Mouse (Mus musculus): ENCODE data around the gene Ormdl3. TPM values are rescaled to one million over a fixed set of nuclear protein-coding genes. Genes with fewer than 3 reads are reported as not detected.

Ormdl3 gene
- polyA plus RNA-seq (2017; shearing (Covaris generic)): 44.0 TPM

GRCm38 (mm10) chr11:98586892-98587563 lies at the start of gene Ormdl3:
Ormdl3 (minus strand) TSS chr11:98587368.

DNA sequence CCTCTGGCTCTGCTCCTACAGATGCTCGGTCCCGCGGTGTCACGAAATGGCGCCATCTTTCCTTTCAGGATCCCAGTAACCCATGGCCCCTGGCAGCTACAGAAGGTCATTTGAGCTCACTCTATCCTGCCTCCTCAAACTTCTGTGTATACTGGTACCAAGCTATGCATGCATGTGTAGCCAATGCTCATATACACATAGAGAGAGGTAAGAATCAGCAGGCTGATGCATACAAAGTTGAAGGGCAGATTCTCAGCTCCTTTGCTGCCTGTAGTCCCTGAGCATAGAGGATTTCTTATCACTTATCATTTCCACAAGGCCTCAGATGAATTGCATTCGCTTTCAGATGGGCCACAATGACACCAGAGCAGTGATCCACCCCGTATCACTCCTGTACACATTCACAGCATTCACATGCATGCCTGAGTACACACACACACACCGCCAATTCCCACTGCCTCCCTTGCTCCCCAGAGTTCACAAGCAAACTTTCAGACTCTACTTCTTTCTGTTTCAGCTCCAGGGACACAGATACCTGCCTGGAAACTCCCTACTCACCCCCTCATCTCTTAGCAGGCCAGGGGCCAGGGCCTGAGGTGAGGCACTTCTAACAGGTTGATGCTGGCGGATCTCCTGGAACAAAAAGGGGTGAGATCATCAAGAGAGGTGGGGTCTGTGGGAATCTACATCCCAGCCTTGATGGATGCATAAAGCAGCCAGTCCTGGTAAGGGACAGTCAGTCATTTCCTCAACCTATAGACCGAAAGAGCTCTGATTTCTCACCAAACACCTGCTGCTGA lies 38.6 kb upstream of the Ormdl3 start, which contains the start of the genes Gm12355 and Gsdma3:
Gm12355 (minus strand) TSS at position 51 of the 800 bp plus-strand sequence.
Gsdma3 (plus strand) TSS at position 750 of the 800 bp plus-strand sequence.

DNA sequence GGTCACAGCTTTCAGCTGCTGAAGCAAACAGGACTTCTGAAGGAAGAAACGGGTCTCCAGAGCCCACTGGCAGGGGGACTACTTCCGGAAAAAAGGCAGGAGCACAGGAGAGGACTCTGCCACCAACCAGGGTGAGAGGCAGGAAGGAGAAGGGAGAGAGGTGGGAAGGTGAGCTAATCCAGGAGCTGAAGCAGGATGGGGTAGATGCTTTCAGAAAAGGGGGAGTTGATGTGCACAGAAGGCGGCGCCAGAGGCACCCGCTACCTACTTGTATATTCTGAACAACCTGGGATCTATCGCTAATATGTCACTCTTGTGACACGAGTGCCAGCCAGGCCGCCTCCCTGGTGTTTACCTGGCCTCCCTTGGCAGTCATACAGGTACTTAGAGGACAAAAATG lies 10.8 kb upstream of the Ormdl3 start, which contains the start of gene Lrrc3c:
Lrrc3c (plus strand) TSS at position 301 of the 400 bp plus-strand sequence.

GRCm38 (mm10) chr11:98550975-98551828 lies 36.0 kb downstream of the Ormdl3 start, which contains the start of gene Zpbp2:
Zpbp2 (plus strand) TSS chr11:98551097.

GRCm38 (mm10) chr11:98545711-98546231 lies 41.4 kb downstream of the Ormdl3 start, which contains the start of gene Ikzf3:
Ikzf3 (minus strand) TSS chr11:98546031.

Other genes starting within 250 kb of the Ormdl3 start
- gene Ppp1r1b, start 239.0 kb downstream of the Ormdl3 start, polyA plus RNA-seq (2017; shearing (Covaris generic)): not detected
- gene Stard3, start 229.0 kb downstream of the Ormdl3 start, polyA plus RNA-seq (2017; shearing (Covaris generic)): 62.8 TPM
- not detected for gene Tcap, start 203.6 kb downstream of the Ormdl3 start, polyA plus RNA-seq (2017; shearing (Covaris generic))
- not detected for gene Pnmt, start 200.9 kb downstream of the Ormdl3 start, polyA plus RNA-seq (2017; shearing (Covaris generic))
- gene Pgap3, start 186.9 kb downstream of the Ormdl3 start, polyA plus RNA-seq (2017; shearing (Covaris generic)): 7.3 TPM
- gene Erbb2, start 174.9 kb downstream of the Ormdl3 start, polyA plus RNA-seq (2017; shearing (Covaris generic)): 0.29 TPM
- 82.8 TPM for gene Mien1, start 148.4 kb downstream of the Ormdl3 start, polyA plus RNA-seq (2017; shearing (Covaris generic))
- gene Grb7, start 141.0 kb downstream of the Ormdl3 start, polyA plus RNA-seq (2017; shearing (Covaris generic)): 4.1 TPM
- 48.5 TPM for gene Ikzf3, start 41.3 kb downstream of the Ormdl3 start, polyA plus RNA-seq (2017; shearing (Covaris generic))
- 1.5 TPM for gene Zpbp2, start 36.3 kb downstream of the Ormdl3 start, polyA plus RNA-seq (2017; shearing (Covaris generic))
- gene Lrrc3c, start 10.9 kb upstream of the Ormdl3 start, polyA plus RNA-seq (2017; shearing (Covaris generic)): not detected
- gene Gm12355, start 38.3 kb upstream of the Ormdl3 start, polyA plus RNA-seq (2017; shearing (Covaris generic)): 1.8 TPM
- gene Gsdma3, start 39.0 kb upstream of the Ormdl3 start, polyA plus RNA-seq (2017; shearing (Covaris generic)): not detected
- gene Gsdma2, start 59.4 kb upstream of the Ormdl3 start, polyA plus RNA-seq (2017; shearing (Covaris generic)): not detected
- gene Gsdma, start 77.0 kb upstream of the Ormdl3 start, polyA plus RNA-seq (2017; shearing (Covaris generic)): not detected
- 125 TPM for gene Psmd3, start 95.2 kb upstream of the Ormdl3 start, polyA plus RNA-seq (2017; shearing (Covaris generic))
- gene Csf3, start 113.9 kb upstream of the Ormdl3 start, polyA plus RNA-seq (2017; shearing (Covaris generic)): not detected
- gene Med24, start 142.1 kb upstream of the Ormdl3 start, polyA plus RNA-seq (2017; shearing (Covaris generic)): 45.6 TPM
- 8.2 TPM for gene Thra, start 153.3 kb upstream of the Ormdl3 start, polyA plus RNA-seq (2017; shearing (Covaris generic))
- gene Nr1d1, start 188.0 kb upstream of the Ormdl3 start, polyA plus RNA-seq (2017; shearing (Covaris generic)): 3.0 TPM
- gene Msl1, start 208.1 kb upstream of the Ormdl3 start, polyA plus RNA-seq (2017; shearing (Covaris generic)): 26.7 TPM
- gene Casc3, start 217.5 kb upstream of the Ormdl3 start, polyA plus RNA-seq (2017; shearing (Covaris generic)): 124 TPM
- not detected for gene Rapgefl1, start 249.4 kb upstream of the Ormdl3 start, polyA plus RNA-seq (2017; shearing (Covaris generic))

Measured in naive thymus-derived CD4-positive, alpha-beta T cell, adult 5 months (primary cell).